Mouse (Mus musculus): ENCODE measurements around the gene Rbx1. TPM values are rescaled to one million over a fixed set of nuclear protein-coding genes. Genes with fewer than 3 reads are reported as not detected.

The Rbx1 gene
- total RNA-seq, 2 experiments from 2014 or later, result 126 to 153 TPM

- no peak for DNase-seq (ENCODE audit: extremely low spot score in 1 of 2, low spot score in 2 of 2)
- Histone ChIP-seq H3K4me3 (no peak overlapping the region), H3K27ac (no peak overlapping the region)
- no peak for TF ChIP-seq CTCF (IDR thresholded peaks at IDR 0.05)
- intact Hi-C loops (cut with DNase I), result no loop called here
Observed at GRCm38 (mm10) chr15:81503466-81503865, 37.4 kb downstream of the Rbx1 start.

DNA sequence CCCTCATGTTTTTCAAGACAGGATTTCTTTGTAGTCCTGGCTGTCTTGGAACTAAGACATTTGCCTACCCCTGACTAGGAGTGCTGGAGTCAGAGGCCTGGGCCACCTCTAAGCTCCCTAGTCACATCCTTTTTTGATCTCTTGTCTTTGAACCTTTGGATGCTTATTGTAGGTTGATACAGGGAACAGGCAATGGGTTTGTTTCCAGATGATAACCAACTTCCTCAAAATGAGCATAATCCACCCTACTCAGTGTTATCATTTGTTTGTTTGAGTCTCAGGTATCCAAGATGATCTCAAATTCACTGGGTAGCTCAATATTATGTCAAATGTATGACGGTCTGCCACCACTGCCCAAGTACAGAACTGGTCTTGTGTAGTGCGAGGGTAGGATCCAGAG, 37.9 kb downstream of the Rbx1 start:
- no peak overlapping the region for H3K27ac ChIP-seq
- intact Hi-C loops (cut with DNase I), result no loop called here
- H3K4me3 ChIP-seq, result no peak overlapping the region
- DNase-seq (ENCODE audit: extremely low spot score in 1 of 2, low spot score in 2 of 2), result no peak
- no peak for TF ChIP-seq CTCF (IDR thresholded peaks at IDR 0.05)

DNA sequence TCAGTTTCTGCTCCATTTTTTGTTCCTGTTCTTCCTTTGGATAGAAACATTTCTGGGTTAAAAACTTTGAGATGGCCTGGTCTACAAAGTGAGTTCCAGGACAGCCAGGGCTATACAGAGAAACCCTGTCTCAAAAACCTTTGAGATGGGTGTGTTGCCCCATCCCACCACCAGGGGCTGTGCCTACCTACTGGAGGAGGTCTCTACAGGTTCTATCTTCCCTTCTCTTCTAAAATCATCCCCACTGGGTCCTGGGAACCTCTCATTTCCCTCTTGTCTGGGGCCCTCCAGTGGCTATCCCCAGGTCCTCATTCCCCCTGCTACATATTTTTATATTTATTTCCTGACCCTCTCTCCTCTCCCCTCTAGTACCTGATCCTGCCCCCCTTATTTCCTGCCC, 41.1 kb downstream of the Rbx1 start:
- no peak overlapping the region for H3K27ac ChIP-seq
- intact Hi-C loops (cut with DNase I), result no loop called here

DNA sequence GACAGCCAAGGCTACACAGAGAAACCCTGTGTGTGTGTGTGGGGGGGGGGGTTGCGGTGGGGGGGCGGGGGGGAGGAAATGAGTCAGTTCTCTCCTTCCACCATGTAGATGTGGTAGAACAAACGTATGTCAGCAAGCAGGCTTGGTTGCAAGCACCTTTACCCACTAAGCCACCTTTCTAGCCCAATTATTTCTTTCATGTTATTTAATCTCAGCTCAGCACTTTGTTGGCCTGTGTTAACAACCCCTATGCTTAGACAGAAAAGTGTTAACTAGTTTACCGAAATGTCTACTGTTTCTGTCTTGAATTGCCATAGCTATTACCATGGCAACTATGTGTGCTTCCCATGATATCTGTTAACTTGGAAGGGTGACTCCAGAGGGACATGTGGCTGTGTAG, 44.5 kb downstream of the Rbx1 start:
- intact Hi-C loops (cut with DNase I), result no loop called here
- TF ChIP-seq CTCF (IDR thresholded peaks at IDR 0.05), result no peak
- Histone ChIP-seq H3K4me3 (no peak overlapping the region), H3K27ac (no peak overlapping the region)
- DNase-seq (ENCODE audit: extremely low spot score in 1 of 2, low spot score in 2 of 2), result no peak

More for the DNA sequence above, 41.1 kb downstream of the Rbx1 start:
- no peak for DNase-seq (ENCODE audit: extremely low spot score in 1 of 2, low spot score in 2 of 2)
- TF ChIP-seq CTCF (IDR thresholded peaks at IDR 0.05), result peak; percentile 39
- no peak overlapping the region for H3K4me3 ChIP-seq

DNA sequence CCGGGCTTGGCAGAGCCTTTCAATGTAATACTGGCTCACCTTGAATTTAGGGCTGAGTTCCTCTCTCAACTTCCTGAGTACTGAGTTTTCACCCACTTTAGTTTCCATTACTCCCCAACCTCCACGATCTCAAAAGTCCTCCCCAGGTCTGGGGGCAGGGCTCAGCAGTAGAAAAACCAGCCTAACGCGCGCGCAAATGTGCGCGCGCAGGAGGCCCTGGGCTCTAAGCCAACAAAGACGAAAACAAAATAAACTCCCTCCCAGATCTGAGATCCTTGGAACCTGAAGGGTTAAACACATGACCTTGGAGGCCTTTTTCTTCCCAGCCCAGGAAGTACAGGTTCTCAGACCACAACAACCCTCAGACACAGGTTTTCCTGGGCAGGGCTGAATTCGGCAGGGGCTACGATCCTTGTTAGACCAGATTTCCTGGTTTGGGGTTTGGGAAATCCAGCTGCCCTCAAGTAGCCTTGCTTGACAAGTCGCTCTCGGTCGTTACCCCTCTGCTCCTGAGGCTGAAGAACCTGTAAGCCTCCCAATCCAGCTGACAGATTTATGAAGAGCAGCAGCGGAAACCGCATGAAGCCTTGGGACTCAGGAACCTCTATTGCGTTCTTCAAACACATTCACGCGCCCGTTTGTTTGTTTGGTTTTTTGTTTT, 45.6 kb downstream of the Rbx1 start:
- Histone ChIP-seq H3K27ac (peak overlapping the region; percentile 36; the same call in 1 of the 2 replicates), H3K4me3 (peak overlapping the region; percentile 11; the same call in 1 of the 2 replicates)
- no peak for TF ChIP-seq CTCF (IDR thresholded peaks at IDR 0.05)
- intact Hi-C loops (cut with DNase I), result no loop called here
- no peak for DNase-seq (ENCODE audit: extremely low spot score in 1 of 2, low spot score in 2 of 2)

DNA sequence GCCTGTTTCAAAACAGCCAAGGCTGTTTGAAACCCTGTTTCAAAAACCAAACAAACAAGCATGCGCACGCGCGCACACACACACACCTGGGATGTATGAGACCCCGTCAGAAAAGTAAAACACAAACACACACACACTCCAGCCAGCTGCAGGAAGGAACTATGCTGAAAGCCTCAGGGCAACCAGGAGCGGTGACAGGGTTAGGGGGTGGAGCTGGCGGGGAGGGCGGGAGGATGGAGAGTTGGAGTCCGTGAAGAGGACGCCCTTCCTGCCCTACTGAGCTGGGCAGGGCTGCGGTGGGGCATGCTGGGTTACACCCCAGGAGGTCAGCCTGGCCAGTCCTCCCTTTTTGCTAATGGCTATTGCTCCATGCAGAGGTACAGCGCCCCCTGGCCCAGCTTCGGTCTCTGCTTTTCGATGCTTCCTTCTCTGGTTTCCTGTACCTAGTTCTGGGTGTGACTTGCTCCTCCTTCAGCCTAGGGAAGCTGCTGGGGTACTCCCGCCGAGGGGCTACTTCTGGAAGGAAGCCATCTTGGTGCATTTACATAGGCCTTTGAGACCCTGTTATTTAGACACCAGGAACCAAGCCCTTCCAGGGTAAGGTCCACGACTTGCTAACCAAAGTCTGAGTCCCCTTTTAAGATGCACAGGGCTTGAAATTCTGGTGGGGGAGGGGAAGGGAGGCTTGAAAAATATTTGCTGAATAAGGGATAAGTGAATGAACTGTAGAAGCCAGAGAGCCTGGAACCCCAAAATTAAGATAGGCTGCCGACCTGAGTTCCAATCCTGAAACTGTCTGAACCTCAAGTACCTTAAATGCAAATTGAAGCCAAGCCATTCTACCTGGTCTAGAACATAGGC, 48.2 kb downstream of the Rbx1 start:
- H3K4me3 ChIP-seq, result peak overlapping the region; percentile 43
- DNase-seq (ENCODE audit: extremely low spot score in 1 of 2, low spot score in 2 of 2), result peak; percentile 55 to 60
- intact Hi-C loops (cut with DNase I), result no loop called here
- no peak overlapping the region for H3K27ac ChIP-seq
- peak; percentile 72 for TF ChIP-seq CTCF (IDR thresholded peaks at IDR 0.05)

DNA sequence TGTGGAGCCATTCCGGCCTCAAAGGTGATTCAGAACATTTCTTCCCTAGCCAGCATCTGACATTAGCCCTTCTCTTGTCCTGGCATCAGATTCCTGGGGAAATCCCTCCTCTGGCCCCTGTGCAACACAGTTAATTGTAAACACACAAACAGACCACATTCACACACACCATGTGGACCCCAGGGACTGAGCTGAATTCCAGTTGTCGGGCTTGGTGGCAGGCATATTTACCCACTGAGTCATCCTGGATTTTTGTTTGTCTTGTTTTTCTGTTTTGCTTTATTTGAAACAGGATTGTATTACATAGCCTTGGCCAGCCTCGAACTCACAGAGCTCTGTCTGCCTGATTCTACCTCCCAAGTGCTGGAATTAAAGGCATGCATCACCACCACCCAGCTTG, 49.1 kb downstream of the Rbx1 start:
- intact Hi-C loops (cut with DNase I), result no loop called here
- H3K27ac ChIP-seq, result no peak overlapping the region
- TF ChIP-seq CTCF (IDR thresholded peaks at IDR 0.05), result no peak
- H3K4me3 ChIP-seq, result no peak overlapping the region
- DNase-seq (ENCODE audit: extremely low spot score in 1 of 2, low spot score in 2 of 2), result no peak

GRCm38 (mm10) chr15:81518031-81518430, 51.9 kb downstream of the Rbx1 start:
- no peak overlapping the region for H3K4me3 ChIP-seq
- intact Hi-C loops (cut with DNase I), result no loop called here
- DNase-seq (ENCODE audit: extremely low spot score in 1 of 2, low spot score in 2 of 2), result no peak
- H3K27ac ChIP-seq, result no peak overlapping the region
- TF ChIP-seq CTCF (IDR thresholded peaks at IDR 0.05), result no peak

DNA sequence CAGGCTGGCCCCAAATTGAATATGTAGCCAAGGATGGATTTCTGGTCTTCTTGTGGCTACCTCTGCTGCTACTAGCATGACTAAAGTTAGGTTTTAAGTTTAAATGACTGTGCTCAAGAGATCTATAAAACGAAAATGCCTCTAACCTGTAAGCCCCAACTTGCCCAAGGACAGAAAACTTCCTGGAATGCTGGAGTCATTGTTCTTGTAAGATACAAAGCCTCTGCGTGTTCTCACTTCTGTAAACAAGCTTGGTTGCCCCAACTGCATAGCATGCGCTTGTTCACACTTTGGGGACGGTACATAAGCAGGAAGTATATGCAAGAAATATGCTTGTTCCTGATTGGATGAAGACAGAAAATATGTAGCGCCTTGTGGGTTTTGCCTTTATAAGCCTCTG, 52.7 kb downstream of the Rbx1 start:
- no peak for TF ChIP-seq CTCF (IDR thresholded peaks at IDR 0.05)
- Histone ChIP-seq H3K4me3 (no peak overlapping the region), H3K27ac (no peak overlapping the region)
- intact Hi-C loops (cut with DNase I), result no loop called here
- no peak for DNase-seq (ENCODE audit: extremely low spot score in 1 of 2, low spot score in 2 of 2)

- intact Hi-C loops (cut with DNase I), result loop anchor here (2.0 kb wide), 1 partner anchor 63 kb away; the partner anchor contains the start of gene Ep300
- DNase-seq (ENCODE audit: extremely low spot score in 1 of 2, low spot score in 2 of 2), result no peak
- H3K27ac ChIP-seq, result peak overlapping the region; percentile 92
- TF ChIP-seq CTCF (IDR thresholded peaks at IDR 0.05), result no peak
- H3K4me3 ChIP-seq, result peak overlapping the region; percentile 82
Observed at GRCm38 (mm10) chr15:81522036-81522751, 56.1 kb downstream of the Rbx1 start.

DNA sequence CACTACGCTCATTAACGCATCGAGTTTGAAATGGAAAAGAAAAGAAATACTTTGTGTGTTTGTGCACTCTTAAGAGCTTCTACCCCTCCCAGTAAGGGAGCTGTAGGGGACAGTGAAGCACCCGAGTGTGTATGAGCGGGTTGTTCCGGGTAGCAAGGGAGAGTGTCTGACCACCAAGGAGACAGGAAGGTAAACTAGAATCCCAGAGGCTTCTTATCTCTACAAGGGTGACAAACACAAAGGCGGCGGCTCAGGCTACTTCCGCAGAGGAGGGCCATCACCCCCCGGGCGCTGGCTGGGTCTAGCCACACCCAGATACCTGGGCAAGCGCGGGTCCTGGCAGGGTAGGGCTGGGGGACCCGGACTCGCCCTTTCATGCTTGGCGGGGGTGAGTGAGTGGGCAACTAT, 56.7 kb downstream of the Rbx1 start:
- intact Hi-C loops (cut with DNase I), result loop anchor here (2.0 kb wide), 1 partner anchor 62 kb away; the partner anchor contains the start of gene Ep300
- DNase-seq (ENCODE audit: extremely low spot score in 1 of 2, low spot score in 2 of 2), result no peak
- peak overlapping the region; percentile 82 for H3K4me3 ChIP-seq
- TF ChIP-seq CTCF (IDR thresholded peaks at IDR 0.05), result no peak
- H3K27ac ChIP-seq, result peak overlapping the region; percentile 92
